Mouse (Mus musculus) heart, embryonic 11.5 days (tissue): ENCODE results near the gene Ubiad1. TPM values are rescaled to one million over a fixed set of nuclear protein-coding genes. Genes with fewer than 3 reads are reported as not detected.

Source experiments
- ATAC-seq: fragments of 200-750 bp; cut with Nextera tagmentation; replicated peaks from 2 replicates; pipeline ENCODE4 v1.8.0; 2017; ENCODE audit warnings: moderate library complexity; ENCODE audit not compliant: insufficient number of reproducible peaks, low FRiP score, low TSS enrichment
- H3K27ac ChIP-seq: fragments of 300-500 bp; sonication (generic); 2 replicates; pipeline ENCODE4 v1.5.1; 2014; ENCODE audit warnings: mild to moderate bottlenecking, low read depth, low read length
- H3K27me3 ChIP-seq: fragments of 300-500 bp; sonication (generic); 2 replicates; pipeline ENCODE4 v1.6.1; 2014; ENCODE audit warnings: mild to moderate bottlenecking, low read length, mixed read lengths; ENCODE audit not compliant: control insufficient read depth, insufficient read depth
- H3K36me3 ChIP-seq: fragments of 300-500 bp; sonication (generic); 2 replicates; pipeline ENCODE4 v1.6.1; 2014; ENCODE audit warnings: mild to moderate bottlenecking, low read length, moderate library complexity, mixed read lengths; ENCODE audit not compliant: control insufficient read depth, insufficient read depth
- H3K4me1 ChIP-seq: fragments of 300-500 bp; sonication (generic); 2 replicates; pipeline ENCODE4 v1.6.1; 2014; ENCODE audit warnings: low read length; ENCODE audit not compliant: control insufficient read depth, insufficient read depth
- H3K4me2 ChIP-seq: fragments of 300-500 bp; sonication (generic); 2 replicates; pipeline ENCODE4 v1.6.1; 2014; ENCODE audit warnings: mild to moderate bottlenecking, moderate library complexity
- H3K4me3 ChIP-seq: fragments of 300-500 bp; sonication (generic); 2 replicates; pipeline ENCODE4 v1.5.1; 2014; ENCODE audit warnings: low read depth, low read length
- H3K9ac ChIP-seq: fragments of 300-500 bp; sonication (generic); 2 replicates; pipeline ENCODE4 v1.6.1; 2014; ENCODE audit warnings: mild to moderate bottlenecking, low read depth, low read length, moderate library complexity
- H3K9me3 ChIP-seq: fragments of 300-500 bp; sonication (generic); replicated peaks from 2 replicates; pipeline ENCODE4 v1.6.1; 2016; ENCODE audit warnings: low read length; ENCODE audit not compliant: control insufficient read depth
- WGBS: fragments of 180-500 bp; shearing (Covaris S2); extraction: QIAGEN DNeasy Blood & Tissue Kit; methylation state at CpG from one replicate; pipeline ENCODE4 v1.1.7; 2014; ENCODE audit not compliant: insufficient replicate concordance; 5-methylcytosine and 5-hydroxymethylcytosine counted together
- polyA plus RNA-seq: library from polyadenylated mRNA; unstranded; fragments of >200 nt; fragmentation: Nextera tagmentation; extraction: Ambion mirVana; gene quantifications from 2 replicates; pipeline ENCODE4 v1.2.1, GENCODE M21; 2014

Ubiad1 gene
- polyA plus RNA-seq, 1 experiment from 2014 or later = 16.2 TPM

GRCm38 (mm10) chr4:148462717-148463116, 18.1 kb upstream of the Ubiad1 start:
- no peaks in the 10 kb centered on the region for H3K9me3 ChIP-seq
- H3K4me3 ChIP-seq = no peak overlapping the region
- no peak for ATAC-seq
- WGBS = 94% methylated on average over 13 of the region's 13 CpGs
- no peaks in the 10 kb centered on the region for H3K27me3 ChIP-seq
- H3K4me1 ChIP-seq = no peaks in the 10 kb centered on the region
- H3K27ac ChIP-seq = no peak overlapping the region
- no peak overlapping the region for H3K4me2 ChIP-seq
- peaks cover 51% of the 10 kb centered on the region for H3K36me3 ChIP-seq
- H3K9ac ChIP-seq = no peak overlapping the region

- H3K4me3 ChIP-seq = no peak overlapping the region
- no peaks in the 10 kb centered on the region for H3K27me3 ChIP-seq
- H3K9me3 ChIP-seq = no peaks in the 10 kb centered on the region
- WGBS = 79% methylated on average over 4 of the region's 4 CpGs
- no peak overlapping the region for H3K9ac ChIP-seq
- H3K4me2 ChIP-seq = no peak overlapping the region
- no peak for ATAC-seq
- no peaks in the 10 kb centered on the region for H3K4me1 ChIP-seq
- peaks cover 52% of the 10 kb centered on the region for H3K36me3 ChIP-seq
- no peak overlapping the region for H3K27ac ChIP-seq
These were observed 17.2 kb upstream of the Ubiad1 start for GRCm38 (mm10) chr4:148461772-148462171.

DNA sequence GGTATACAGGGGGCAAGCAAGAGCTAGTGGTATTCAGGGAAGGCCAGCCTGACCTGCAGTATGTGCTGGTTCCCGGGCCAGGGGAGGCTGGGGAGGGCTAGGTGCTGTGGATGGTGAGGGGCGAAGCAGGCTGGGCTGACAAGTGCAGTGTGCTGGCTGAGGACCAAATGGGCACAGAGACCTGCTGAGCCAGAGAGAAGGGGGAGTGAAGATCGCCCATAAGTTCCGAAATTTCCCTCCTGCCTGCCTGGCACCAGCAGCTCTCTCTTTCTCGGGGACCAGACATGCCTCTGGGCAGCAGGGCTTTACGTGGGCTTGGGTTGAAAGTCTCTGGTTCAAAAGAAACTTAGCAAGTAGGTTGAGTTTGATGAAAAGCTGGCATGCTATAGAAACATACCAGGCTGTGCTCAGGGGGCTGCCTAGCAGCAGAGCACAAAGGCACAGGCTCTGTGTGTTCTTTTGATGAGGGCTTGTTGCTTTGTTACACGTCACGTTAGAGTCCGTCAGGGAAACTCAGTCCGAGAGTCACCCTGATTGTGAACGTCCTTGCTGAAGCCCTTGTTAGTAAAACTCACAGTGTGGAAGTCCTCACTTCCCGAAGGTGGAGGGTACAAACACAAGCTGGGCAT, 16.2 kb upstream of the Ubiad1 start:
- ATAC-seq = no peak
- Histone ChIP-seq H3K36me3 (peaks cover 49% of the 10 kb centered on the region), H3K9me3 (no peaks in the 10 kb centered on the region), H3K4me1 (no peaks in the 10 kb centered on the region), H3K4me2 (no peak overlapping the region), H3K4me3 (no peak overlapping the region), H3K27ac (no peak overlapping the region), H3K27me3 (no peaks in the 10 kb centered on the region), H3K9ac (no peak overlapping the region)
- 89% methylated on average over 12 of the region's 12 CpGs for WGBS

GRCm38 (mm10) chr4:148455477-148456025, 11.0 kb upstream of the Ubiad1 start:
- Histone ChIP-seq H3K9me3 (no peaks in the 10 kb centered on the region), H3K4me2 (no peak overlapping the region), H3K4me1 (no peaks in the 10 kb centered on the region), H3K27ac (no peak overlapping the region), H3K4me3 (no peak overlapping the region), H3K9ac (no peak overlapping the region), H3K36me3 (peaks cover 50% of the 10 kb centered on the region), H3K27me3 (no peaks in the 10 kb centered on the region)
- 87% methylated on average over 5 of the region's 5 CpGs for WGBS
- ATAC-seq = no peak

DNA sequence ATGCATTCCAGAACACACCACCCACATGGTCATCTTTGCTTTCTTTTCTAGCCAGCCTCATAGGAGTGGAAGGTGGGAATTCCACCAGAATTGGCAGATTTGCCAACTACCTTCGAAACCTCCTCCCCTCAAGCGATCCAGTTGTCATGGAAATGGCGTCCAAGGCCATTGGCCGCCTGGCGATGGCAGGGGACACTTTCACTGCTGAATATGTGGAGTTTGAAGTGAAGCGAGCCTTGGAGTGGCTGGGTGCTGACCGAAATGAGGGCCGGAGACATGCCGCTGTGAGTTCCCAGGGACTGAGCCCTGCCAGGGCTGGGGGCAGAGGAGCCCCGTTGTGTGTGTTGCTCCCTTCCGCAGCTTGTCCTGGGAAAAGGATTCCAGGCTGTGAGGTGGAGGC, 9.1 kb upstream of the Ubiad1 start:
- peaks cover 39% of the 10 kb centered on the region for H3K36me3 ChIP-seq

GRCm38 (mm10) chr4:148448853-148449245, 4.3 kb upstream of the Ubiad1 start:
- Histone ChIP-seq H3K4me3 (peak overlapping the region; percentile 96), H3K4me1 (peaks cover 8% of the 10 kb centered on the region), H3K4me2 (peak overlapping the region; percentile 63), H3K27ac (peak overlapping the region; percentile 54; the same call in 1 of the 2 replicates), H3K27me3 (no peaks in the 10 kb centered on the region), H3K9ac (peak overlapping the region; percentile 93), H3K9me3 (no peaks in the 10 kb centered on the region), H3K36me3 (peaks cover 9% of the 10 kb centered on the region)
- WGBS = under 1% methylated on average over 13 of the region's 15 CpGs
- ATAC-seq = no peak

More for the DNA sequence above, 9.1 kb upstream of the Ubiad1 start:
- WGBS = 92% methylated on average over 11 of the region's 11 CpGs
- H3K4me2 ChIP-seq = no peak overlapping the region
- H3K27me3 ChIP-seq = no peaks in the 10 kb centered on the region
- no peaks in the 10 kb centered on the region for H3K9me3 ChIP-seq
- no peak overlapping the region for H3K4me3 ChIP-seq
- H3K27ac ChIP-seq = no peak overlapping the region
- H3K4me1 ChIP-seq = peaks cover 4% of the 10 kb centered on the region
- ATAC-seq = no peak
- H3K9ac ChIP-seq = no peak overlapping the region

DNA sequence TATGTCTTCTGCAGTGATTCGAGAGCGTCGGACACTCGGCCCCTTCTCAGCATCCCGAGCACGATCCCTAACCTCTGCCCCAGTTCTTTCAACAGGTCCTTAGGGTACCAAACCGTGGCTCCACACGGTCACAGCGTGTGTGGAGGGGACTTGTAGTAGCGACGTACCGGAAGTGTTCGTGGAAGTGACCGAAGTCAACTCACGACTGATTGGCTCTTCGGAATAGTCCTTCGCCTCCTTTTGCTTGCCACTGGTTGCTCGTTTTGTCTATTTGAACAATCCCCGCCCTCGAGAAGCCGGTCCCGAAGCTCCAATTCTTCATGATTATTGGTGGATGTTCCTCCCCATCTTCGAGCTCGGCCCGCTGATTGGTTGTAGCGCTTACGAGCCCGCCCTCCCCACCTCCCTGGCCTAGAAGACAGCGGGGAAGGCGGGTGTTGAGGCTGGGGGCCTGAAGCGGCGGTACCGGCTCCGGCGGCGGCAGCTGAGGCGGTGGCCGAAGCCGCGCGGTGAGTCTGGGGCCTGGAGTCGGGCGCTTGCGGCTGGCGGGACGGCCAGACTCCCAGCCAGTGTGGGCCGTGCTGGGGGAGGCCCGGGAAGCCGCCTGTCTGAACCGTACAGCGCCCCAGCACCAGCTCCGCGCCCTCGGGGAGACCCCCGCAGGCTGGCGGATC, 3.7 kb upstream of the Ubiad1 start, which contains the start of gene Mtor:
Gene Mtor, plus strand, starts transcription at position 433 of the 674 bp plus-strand sequence.
- Histone ChIP-seq H3K4me2 (peak within 1 kb of the TSS; percentile 63), H3K4me3 (peak within 1 kb of the TSS; percentile 96), H3K27me3 (no peaks in the 10 kb centered on the region), H3K4me1 (peaks cover 13% of the 10 kb centered on the region), H3K9ac (peak within 1 kb of the TSS; percentile 93), H3K27ac (peak within 1 kb of the TSS; percentile 54), H3K9me3 (no peaks in the 10 kb centered on the region), H3K36me3 (peaks cover 9% of the 10 kb centered on the region)
- WGBS = under 1% methylated on average over 52 of the region's 56 CpGs
- peak; percentile 93 for ATAC-seq

GRCm38 (mm10) chr4:148442598-148442997, 2.0 kb downstream of the Ubiad1 start:
- H3K4me2 ChIP-seq = no peak overlapping the region
- H3K9ac ChIP-seq = no peak overlapping the region
- H3K9me3 ChIP-seq = no peaks in the 10 kb centered on the region
- no peaks in the 10 kb centered on the region for H3K36me3 ChIP-seq
- H3K27me3 ChIP-seq = no peaks in the 10 kb centered on the region
- 89% methylated on average over 7 of the region's 7 CpGs for WGBS
- H3K4me1 ChIP-seq = peaks cover 7% of the 10 kb centered on the region
- ATAC-seq = no peak
- H3K27ac ChIP-seq = no peak overlapping the region
- H3K4me3 ChIP-seq = no peak overlapping the region
